ENCODE assay signal across 19 mouse cellular contexts in genomic region chr13:6555656-6556055, GRCm38 (mm10). TPM values are rescaled to one million over a fixed set of nuclear protein-coding genes. Genes with fewer than 3 reads are reported as not detected.
A peak's percentile ranks its signal among the peaks of the same experiment; 100 is the strongest.
DNase-seq lines count a peak whose midpoint lies in the region; ATAC-seq and TF ChIP-seq lines count a peak whose summit lies in the region.
"Had no signal": no experiment of that assay in that cellular context is flagged by ENCODE, and none has a peak within 500 bp of the region (broad histone marks: within the 10 kb centered on the region; RNA-seq: fewer than 3 reads in every experiment).

No protein-coding gene starts in this region.

- no peak for TF ChIP-seq EP300 in heart, adult 2 months (IDR thresholded peaks at IDR 0.05; ENCODE audit: insufficient read depth, low read depth, low read length)

- TF ChIP-seq POLR2A in heart, adult 2 months (IDR thresholded peaks at IDR 0.05; ENCODE audit: insufficient read depth, low read depth, low read length), result no peak

- DNase-seq in heart, adult 11 months, result peak; percentile 86
- DNase-seq in heart, adult 2 months, result no peak
- no peak for DNase-seq in kidney, postnatal 10 days
- DNase-seq: adrenal gland, adult 2 months; adrenal gland, adult 8-10 months; adrenal gland, postnatal 10 days; adrenal gland, postnatal 14 days; adrenal gland, postnatal 25 days; adrenal gland, postnatal 36 days; B cell, adult 2 months; cerebellum, adult 11 months; cerebellum, adult 11-12 months; cerebellum, adult 18-20 months had no signal

- no peaks in the 10 kb centered on the region for H3K27me3 ChIP-seq in heart, adult 2 months (ENCODE audit: control insufficient read depth, insufficient read depth, low read length)
- H3K27me3 ChIP-seq in kidney, embryonic 14.5 days (ENCODE audit: control insufficient read depth, insufficient read depth, low read length), result no peaks in the 10 kb centered on the region
- H3K27me3 ChIP-seq: CH12.LX, Patski had no signal

- no peaks in the 10 kb centered on the region for H3K36me3 ChIP-seq in heart, adult 2 months (ENCODE audit: control insufficient read depth, insufficient read depth, low read length)
- peaks cover 85% of the 10 kb centered on the region for H3K36me3 ChIP-seq in kidney, embryonic 14.5 days (ENCODE audit: control insufficient read depth, insufficient read depth, low read length)

- no peak overlapping the region for H3K4me2 ChIP-seq in kidney, embryonic 14.5 days (replicated peaks; ENCODE audit: low read depth, low read length)

- H3K9me3 ChIP-seq in kidney, embryonic 14.5 days (ENCODE audit: control insufficient read depth, low read length), result no peaks in the 10 kb centered on the region
- H3K9me3 ChIP-seq: G1E had no signal

- no peak overlapping the region for H3K27ac ChIP-seq in heart, adult 2 months
- H3K27ac ChIP-seq in kidney, embryonic 14.5 days (ENCODE audit: low read depth, low read length), result no peak overlapping the region

- intact Hi-C loops in heart, adult 2 months (cut with DNase I), result no loop called here

- TF ChIP-seq CTCF in heart, adult 2 months (IDR thresholded peaks at IDR 0.05), result no peak

- 95% methylated on average over 11 of the region's 11 CpGs for WGBS in heart, adult 2 months
- 87% methylated on average over 11 of the region's 11 CpGs for WGBS in kidney, embryonic 14.5 days

- H3K4me3 ChIP-seq in heart, adult 2 months, result no peak overlapping the region
- no peak overlapping the region for H3K4me3 ChIP-seq in kidney, embryonic 14.5 days (ENCODE audit: low read length)

- H3K4me1 ChIP-seq in heart, adult 2 months (ENCODE audit: control insufficient read depth, insufficient read depth, low read length), result no peaks in the 10 kb centered on the region
- no peaks in the 10 kb centered on the region for H3K4me1 ChIP-seq in kidney, embryonic 14.5 days (ENCODE audit: control insufficient read depth, insufficient read depth, low read length)

- H3K79me2 ChIP-seq in heart, adult 2 months (replicated peaks; ENCODE audit: control insufficient read depth, insufficient read depth, low read length), result no peaks in the 10 kb centered on the region

- H3K9ac ChIP-seq in heart, adult 2 months (ENCODE audit: low read depth, low read length), result no peak overlapping the region
- no peak overlapping the region for H3K9ac ChIP-seq in kidney, embryonic 14.5 days (ENCODE audit: low read depth, low read length)

- peak; percentile 58; the same call in 1 of the 2 replicates for ATAC-seq in kidney, embryonic 14.5 days (ENCODE audit: low FRiP score, low TSS enrichment)
- ATAC-seq: activated CD4-positive, CD25-positive, alpha-beta regulatory T cell, adult 4 months; CD4-positive, CD25-positive, alpha-beta regulatory T cell, adult 4 months; Patski had no signal

RNA-seq across cellular contexts. Expression of gene Pitrm1, which starts 7.7 kb away (rescaled TPM):
- 10 to 100 TPM; 50.5 to 59.6 TPM for total RNA-seq in heart, adult 2 months (2021)
- 28.4 and 56.6 TPM in 2 replicates for polyA plus RNA-seq in heart, adult 2 months (2012; rRNA removed)
- polyA plus RNA-seq in kidney, embryonic 14.5 days (2014; fragmentation: Nextera tagmentation; extraction: Ambion mirVana), result 92.8 and 142 TPM in 2 replicates
